Mouse (Mus musculus) hematopoietic stem cell, adult 5-6 weeks (primary cell): ENCODE measurements at regions not wholly inside any gene's neighbourhood (a gene's known extent, or its start where the extent isn't known, plus 50 kb on each side); places are given as distances from the start of the nearest gene placed in this dataset.
A peak's percentile ranks its signal among the peaks of the same experiment; 100 is the strongest.
"Not testable (repeated sequence)": the region's sequence is repeated elsewhere in the genome, so short reads cannot be mapped to it uniquely, and the experiment has no call there.

Experiments
- ATAC-seq, 2 experiments: fragments of 125-278 bp in 1 of 2; replicated peaks in 1 of 2; 2 replicates each; pipeline ENCODE4 v1.8.0; 2016 to 2017; ENCODE audit warnings: inconsistent platforms in 2 of 2, mild to moderate bottlenecking in 2 of 2, moderate number of reproducible peaks in 2 of 2, low read depth in 1 of 2, moderate TSS enrichment in 1 of 2; ENCODE audit not compliant: low FRiP score in 2 of 2, poor library complexity in 2 of 2, severe bottlenecking in 2 of 2, insufficient read depth in 1 of 2, low TSS enrichment in 1 of 2

DNA sequence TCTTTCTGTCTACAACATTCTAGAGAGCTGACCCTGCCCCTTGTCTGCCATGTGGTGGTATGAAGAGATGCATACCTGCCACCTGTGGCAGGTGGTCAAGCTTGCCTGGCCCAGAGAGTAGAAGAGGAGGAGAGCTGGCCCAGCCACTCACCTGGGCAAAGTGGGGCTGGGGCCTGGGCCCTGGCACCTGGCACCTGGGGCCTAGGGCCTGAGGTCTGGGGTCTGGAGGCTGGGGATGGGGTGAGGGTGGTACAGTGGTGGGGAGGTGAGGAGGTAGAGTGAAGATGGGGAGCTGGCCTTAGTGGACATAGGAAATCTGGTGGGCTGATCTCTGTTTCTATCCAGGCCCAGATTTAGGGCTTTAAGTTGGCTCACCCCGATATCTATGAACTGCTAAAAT lies 733.1 kb downstream of the Rab28 start:
- no peak for ATAC-seq

DNA sequence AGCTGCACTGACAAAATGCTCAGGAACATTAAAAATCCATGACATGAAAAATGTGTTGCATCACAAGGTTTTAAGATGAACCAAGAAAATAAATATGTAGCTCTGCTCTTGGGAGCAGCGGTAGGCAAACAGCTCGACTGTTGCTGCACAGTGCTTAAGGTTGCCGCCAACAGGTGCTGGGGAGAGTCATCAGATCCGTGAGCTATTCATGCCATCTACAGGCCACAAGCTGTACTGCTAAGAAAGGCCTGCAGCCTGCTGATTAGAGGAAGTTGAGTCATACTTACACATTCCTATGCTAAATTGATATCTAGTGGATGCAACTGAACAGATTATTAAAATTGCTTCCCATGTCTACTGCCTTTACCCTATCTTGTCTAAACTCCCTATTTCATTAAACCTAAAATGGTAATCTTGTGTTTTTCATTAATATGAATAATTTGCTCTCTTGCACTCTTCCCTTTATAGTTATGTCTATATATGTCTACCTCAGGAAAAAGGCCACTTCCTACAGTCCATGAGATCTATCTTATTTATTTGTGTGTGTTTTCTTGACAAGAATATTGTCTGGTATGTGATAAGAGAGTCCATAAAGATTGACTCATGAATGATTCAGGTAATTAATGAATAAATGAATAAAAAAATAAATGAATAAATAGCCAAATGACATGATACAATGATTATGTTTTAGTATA lies 754.9 kb downstream of the Rab28 start:
- peak; percentile 100 for ATAC-seq

- ATAC-seq = no peak
These were observed 778.8 kb downstream of the Rab28 start for GRCm38 (mm10) chr5:40929127-40929526.

DNA sequence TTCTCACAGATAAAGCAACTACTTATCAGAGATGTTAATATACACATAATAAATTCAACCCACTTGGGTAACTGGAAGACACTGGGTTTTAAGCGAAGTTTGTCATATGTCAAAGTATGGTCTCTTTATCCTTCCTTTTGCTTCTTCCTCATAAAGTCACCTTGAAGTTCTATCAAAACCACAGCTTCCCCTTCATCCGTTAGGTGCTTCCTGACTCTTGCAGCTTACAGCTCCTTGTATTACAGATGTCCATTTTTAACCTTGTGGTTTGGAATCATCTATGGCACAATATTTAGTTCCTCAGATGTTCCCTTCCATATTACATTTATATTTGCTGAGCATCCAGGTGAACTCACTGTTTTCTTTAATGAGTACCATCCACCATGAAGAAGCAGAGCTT lies 787.0 kb downstream of the Rab28 start:
- ATAC-seq = peak; percentile 92 to 99

DNA sequence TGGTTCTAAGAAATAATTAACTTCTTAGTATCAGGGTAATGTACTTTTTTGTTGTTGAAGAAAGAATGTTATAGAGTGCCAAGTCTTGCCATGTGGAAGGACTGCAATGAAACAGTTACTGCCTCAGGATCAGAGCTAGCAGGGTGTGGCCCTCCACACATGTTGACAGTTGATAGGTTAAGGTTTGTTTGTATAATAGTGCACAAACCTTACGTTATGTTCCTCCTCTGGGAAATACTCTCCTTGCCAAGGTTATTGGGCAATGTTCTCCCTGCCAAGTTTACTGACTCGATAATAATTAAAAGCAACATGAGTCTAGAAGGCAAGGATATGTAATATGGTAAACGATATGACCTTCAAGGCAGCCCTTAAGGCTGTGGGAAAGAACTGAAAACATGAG lies 799.2 kb downstream of the Rab28 start:
- no peak for ATAC-seq

GRCm38 (mm10) chr5:40901742-40902141 lies 806.2 kb downstream of the Rab28 start:
- no peak for ATAC-seq

DNA sequence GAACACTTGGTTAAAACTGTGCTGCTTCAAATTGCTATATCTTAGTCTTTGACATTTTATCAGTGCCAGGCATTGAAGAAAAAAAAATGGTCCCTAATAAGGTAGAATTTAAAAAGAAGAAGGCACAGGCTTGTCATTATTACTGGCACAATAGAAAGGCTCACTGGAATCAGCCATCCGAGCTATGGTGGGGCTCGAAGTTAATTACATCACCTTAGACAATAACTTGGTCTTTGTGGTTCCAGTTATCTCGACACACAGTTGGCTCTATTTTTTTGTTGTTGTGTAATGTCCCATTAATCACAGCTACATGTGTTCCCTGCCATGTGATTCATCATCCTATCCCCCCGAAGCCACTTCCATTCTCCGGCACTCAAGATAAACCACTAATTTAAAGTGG lies 825.1 kb downstream of the Rab28 start:
- no peak for ATAC-seq

GRCm38 (mm10) chr5:40877756-40878155 lies 830.2 kb downstream of the Rab28 start:
- no peak for ATAC-seq

GRCm38 (mm10) chr5:40862349-40862748 lies 845.6 kb downstream of the Rab28 start:
- ATAC-seq = not testable (repeated sequence)
